Mouse (Mus musculus) liver, postnatal 0 days (tissue): ENCODE measurements around the gene Ppm1h. TPM values are rescaled to one million over a fixed set of nuclear protein-coding genes. Genes with fewer than 3 reads are reported as not detected.

Experiments used
- ATAC-seq: fragments of 200-750 bp; cut with Nextera tagmentation; 2 replicates; pipeline ENCODE4 v1.8.0; 2017; ENCODE audit warnings: mild to moderate bottlenecking, moderate library complexity
- DNase-seq: peaks from one replicate; pipeline ENCODE4 v3.0.0-alpha.2; 2016
- H3K27ac ChIP-seq: fragments of 300-500 bp; sonication (generic); 2 replicates; pipeline ENCODE4 v1.5.1; 2014; ENCODE audit warnings: antibody characterized with exemption, moderate library complexity, mild to moderate bottlenecking, low read depth
- H3K27me3 ChIP-seq: fragments of 300-500 bp; sonication (generic); 2 replicates; pipeline ENCODE4 v1.6.1; 2014; ENCODE audit warnings: low read length, control low read depth, mixed read lengths; ENCODE audit not compliant: insufficient read depth
- H3K36me3 ChIP-seq: fragments of 300-500 bp; sonication (generic); replicated peaks from 2 replicates; pipeline ENCODE4 v1.6.1; 2014; ENCODE audit warnings: mild to moderate bottlenecking, control low read depth, low read length, moderate library complexity, mixed read lengths; ENCODE audit not compliant: insufficient read depth
- H3K4me1 ChIP-seq: fragments of 300-500 bp; sonication (generic); 2 replicates; pipeline ENCODE4 v1.6.1; 2014; ENCODE audit warnings: antibody characterized with exemption, mild to moderate bottlenecking, control low read depth; ENCODE audit not compliant: insufficient read depth
- H3K4me2 ChIP-seq: fragments of 300-500 bp; sonication (generic); 2 replicates; pipeline ENCODE4 v1.6.1; 2014; ENCODE audit warnings: low read depth, mild to moderate bottlenecking, low read length, moderate library complexity, mixed read lengths
- H3K4me3 ChIP-seq: fragments of 300-500 bp; sonication (generic); 2 replicates; pipeline ENCODE4 v1.5.1; 2014; ENCODE audit warnings: low read depth, low read length
- H3K9ac ChIP-seq: fragments of 300-500 bp; sonication (generic); replicated peaks from 2 replicates; pipeline ENCODE4 v1.6.1; 2014; ENCODE audit warnings: mild to moderate bottlenecking, moderate library complexity
- H3K9me3 ChIP-seq: fragments of 300-500 bp; sonication (generic); 2 replicates; pipeline ENCODE4 v1.6.1; 2016; ENCODE audit warnings: mild to moderate bottlenecking, control low read depth, low read length, mixed read lengths
- CTCF ChIP-seq: sonication (generic); IDR thresholded peaks from 2 replicates; pipeline ENCODE4 v1.5.1; 2016; ENCODE audit warnings: antibody characterized with exemption, low read depth
- EP300 ChIP-seq: IDR thresholded peaks from 2 replicates; pipeline ENCODE4 v1.6.1; 2016; ENCODE audit warnings: antibody characterized with exemption, low read depth, mild to moderate bottlenecking
- WGBS: fragments of 180-500 bp; shearing (Covaris S2); extraction: QIAGEN DNeasy Blood & Tissue Kit; methylation state at CpG from one replicate; pipeline ENCODE4 v1.1.7; 2014; ENCODE audit not compliant: insufficient replicate concordance; 5-methylcytosine and 5-hydroxymethylcytosine counted together
- polyA plus RNA-seq: library from polyadenylated mRNA; unstranded; fragments of >200 nt; fragmentation: Nextera tagmentation; extraction: Ambion mirVana; gene quantifications from 2 replicates; pipeline ENCODE4 v1.2.1, GENCODE M21; 2015

Ppm1h gene
- polyA plus RNA-seq, 1 experiment from 2014 or later = 3.9 TPM

- WGBS = 73% methylated on average over 3 of the region's 3 CpGs
- H3K4me3 ChIP-seq = no peak overlapping the region
- no peaks in the 10 kb centered on the region for H3K36me3 ChIP-seq
- H3K27me3 ChIP-seq = no peaks in the 10 kb centered on the region
- DNase-seq (no peak), ATAC-seq (no peak)
- TF ChIP-seq EP300 = no peak
- TF ChIP-seq CTCF = no peak
- H3K9ac ChIP-seq = no peak overlapping the region
- no peak overlapping the region for H3K4me2 ChIP-seq
- H3K4me1 ChIP-seq = no peaks in the 10 kb centered on the region
- H3K9me3 ChIP-seq = no peaks in the 10 kb centered on the region
- H3K27ac ChIP-seq = no peak overlapping the region
Measured at GRCm38 (mm10) chr10:122870848-122871494, 192.4 kb downstream of the Ppm1h start.

- TF ChIP-seq EP300 = no peak
- TF ChIP-seq CTCF = no peak
- 75% methylated on average over 8 of the region's 8 CpGs for WGBS
- DNase-seq = no peak
Measured at GRCm38 (mm10) chr10:122872720-122873119, 194.2 kb downstream of the Ppm1h start.

GRCm38 (mm10) chr10:122876964-122877363, 198.4 kb downstream of the Ppm1h start:
- Histone ChIP-seq H3K36me3 (0 out of 2 replicates have a peak, but pooled peaks cover 4% of the 10 kb centered on the region), H3K27ac (no peak overlapping the region), H3K4me2 (no peak overlapping the region), H3K9ac (no peak overlapping the region), H3K4me3 (no peak overlapping the region), H3K4me1 (no peaks in the 10 kb centered on the region), H3K9me3 (no peaks in the 10 kb centered on the region), H3K27me3 (no peaks in the 10 kb centered on the region)
- ATAC-seq (no peak), DNase-seq (no peak)
- TF ChIP-seq CTCF (no peak), EP300 (no peak)
- 56% methylated on average over 4 of the region's 4 CpGs for WGBS

More at GRCm38 (mm10) chr10:122872720-122873119, 194.2 kb downstream of the Ppm1h start:
- no peaks in the 10 kb centered on the region for H3K36me3 ChIP-seq
- no peaks in the 10 kb centered on the region for H3K27me3 ChIP-seq
- no peak overlapping the region for H3K27ac ChIP-seq
- H3K4me2 ChIP-seq = no peak overlapping the region
- H3K4me1 ChIP-seq = no peaks in the 10 kb centered on the region
- H3K4me3 ChIP-seq = no peak overlapping the region
- no peak overlapping the region for H3K9ac ChIP-seq
- no peak for ATAC-seq
- no peaks in the 10 kb centered on the region for H3K9me3 ChIP-seq

- H3K4me1 ChIP-seq = no peaks in the 10 kb centered on the region
- H3K9ac ChIP-seq = no peak overlapping the region
- no peaks in the 10 kb centered on the region for H3K9me3 ChIP-seq
- H3K4me3 ChIP-seq = no peak overlapping the region
- 0 out of 2 replicates have a peak, but pooled peaks cover 4% of the 10 kb centered on the region for H3K36me3 ChIP-seq
- TF ChIP-seq EP300 (no peak), CTCF (no peak)
- H3K27me3 ChIP-seq = no peaks in the 10 kb centered on the region
- H3K27ac ChIP-seq = no peak overlapping the region
- H3K4me2 ChIP-seq = no peak overlapping the region
- no peak for ATAC-seq
- 78% methylated on average over 2 of the region's 2 CpGs for WGBS
- DNase-seq = no peak
Measured at GRCm38 (mm10) chr10:122877436-122877835, 198.9 kb downstream of the Ppm1h start.

- DNase-seq (no peak), ATAC-seq (no peak)
- H3K9ac ChIP-seq = no peak overlapping the region
- no peak overlapping the region for H3K27ac ChIP-seq
- peaks cover 3% of the 10 kb centered on the region; the same call in 1 of the 2 replicates for H3K4me1 ChIP-seq
- H3K4me3 ChIP-seq = no peak overlapping the region
- no peaks in the 10 kb centered on the region for H3K9me3 ChIP-seq
- WGBS = 82% methylated on average over 10 of the region's 10 CpGs
- no peaks in the 10 kb centered on the region for H3K27me3 ChIP-seq
- 0 out of 2 replicates have a peak, but pooled peaks cover 4% of the 10 kb centered on the region for H3K36me3 ChIP-seq
- H3K4me2 ChIP-seq = no peak overlapping the region
- no peak for TF ChIP-seq EP300
- no peak for TF ChIP-seq CTCF
Measured at GRCm38 (mm10) chr10:122881456-122881855, 202.9 kb downstream of the Ppm1h start.

GRCm38 (mm10) chr10:122882614-122883013, 204.1 kb downstream of the Ppm1h start:
- TF ChIP-seq CTCF (no peak), EP300 (no peak)
- Histone ChIP-seq H3K9me3 (no peaks in the 10 kb centered on the region), H3K27ac (no peak overlapping the region), H3K36me3 (0 out of 2 replicates have a peak, but pooled peaks cover 4% of the 10 kb centered on the region), H3K9ac (no peak overlapping the region), H3K4me1 (peaks cover 5% of the 10 kb centered on the region; the same call in 1 of the 2 replicates), H3K27me3 (no peaks in the 10 kb centered on the region), H3K4me2 (no peak overlapping the region), H3K4me3 (no peak overlapping the region)
- WGBS = 40% methylated on average over 4 of the region's 4 CpGs
- DNase-seq (no peak), ATAC-seq (no peak)
